Mouse (Mus musculus): ENCODE results near the gene Usp50. TPM values are rescaled to one million over a fixed set of nuclear protein-coding genes. Genes with fewer than 3 reads are reported as not detected.

The Usp50 gene
- total RNA-seq, 2 experiments from 2014 or later = not detected

GRCm38 (mm10) chr2:126759351-126759750 lies 23.9 kb downstream of the Usp50 start:
- DNase-seq = no peak
- intact Hi-C loops (cut with DNase I) = no loop called here

- DNase-seq = no peak
- intact Hi-C loops (cut with DNase I) = no loop called here
Observed at GRCm38 (mm10) chr2:126755664-126756063, 27.6 kb downstream of the Usp50 start.

- no peak for DNase-seq
- intact Hi-C loops (cut with DNase I) = no loop called here
Observed at GRCm38 (mm10) chr2:126743389-126743788, 39.9 kb downstream of the Usp50 start.

GRCm38 (mm10) chr2:126740314-126740713 lies 43.0 kb downstream of the Usp50 start:
- intact Hi-C loops (cut with DNase I) = no loop called here
- no peak for DNase-seq

- intact Hi-C loops (cut with DNase I) = no loop called here
- DNase-seq = no peak
Observed at GRCm38 (mm10) chr2:126735339-126736073, 47.8 kb downstream of the Usp50 start.

GRCm38 (mm10) chr2:126730502-126730901 lies 52.8 kb downstream of the Usp50 start:
- no peak for DNase-seq
- intact Hi-C loops (cut with DNase I) = no loop called here

- intact Hi-C loops (cut with DNase I) = no loop called here
- no peak for DNase-seq
Observed at GRCm38 (mm10) chr2:126729207-126729606, 54.1 kb downstream of the Usp50 start.

GRCm38 (mm10) chr2:126712950-126713349 lies 70.3 kb downstream of the Usp50 start:
- DNase-seq = no peak
- intact Hi-C loops (cut with DNase I) = no loop called here

GRCm38 (mm10) chr2:126712526-126712925 lies 70.7 kb downstream of the Usp50 start:
- intact Hi-C loops (cut with DNase I) = no loop called here
- DNase-seq = no peak

GRCm38 (mm10) chr2:126708361-126708760 lies 74.9 kb downstream of the Usp50 start:
- no peak for DNase-seq
- intact Hi-C loops (cut with DNase I) = loop anchor here (5.0 kb wide), 1 partner anchor 116 kb away; no protein-coding TSS in a partner anchor

- intact Hi-C loops (cut with DNase I) = loop anchor here (1.0 to 5.0 kb wide), 2 partner anchors 32 to 115 kb away; no protein-coding TSS in a partner anchor
- DNase-seq = no peak
Observed at GRCm38 (mm10) chr2:126707438-126707779, 75.9 kb downstream of the Usp50 start.

GRCm38 (mm10) chr2:126706759-126707437 lies 76.4 kb downstream of the Usp50 start, which contains the start of gene Usp8:
TSS of gene Usp8 (plus strand) at chr2:126707328.
- peak; percentile 98 for DNase-seq
- intact Hi-C loops (cut with DNase I) = loop anchor here (1.0 to 5.0 kb wide), 2 partner anchors 32 to 115 kb away; no protein-coding TSS in a partner anchor

GRCm38 (mm10) chr2:126695285-126695684 lies 88.0 kb downstream of the Usp50 start:
- DNase-seq = no peak
- intact Hi-C loops (cut with DNase I) = no loop called here

GRCm38 (mm10) chr2:126691290-126691689 lies 92.0 kb downstream of the Usp50 start:
- intact Hi-C loops (cut with DNase I) = no loop called here
- no peak for DNase-seq

- intact Hi-C loops (cut with DNase I) = no loop called here
- no peak for DNase-seq
Observed at GRCm38 (mm10) chr2:126682937-126683336, 100.3 kb downstream of the Usp50 start.

GRCm38 (mm10) chr2:126682333-126682732 lies 100.9 kb downstream of the Usp50 start:
- intact Hi-C loops (cut with DNase I) = no loop called here
- peak; percentile 13 to 28 for DNase-seq

- intact Hi-C loops (cut with DNase I) = no loop called here
- DNase-seq = no peak
Observed at GRCm38 (mm10) chr2:126677366-126677765, 105.9 kb downstream of the Usp50 start.

- no peak for DNase-seq
- intact Hi-C loops (cut with DNase I) = no loop called here
Observed at GRCm38 (mm10) chr2:126676122-126676515, 107.2 kb downstream of the Usp50 start, which contains the start of gene Gabpb1. TSS of gene Gabpb1 (minus strand) at chr2:126676337.

GRCm38 (mm10) chr2:126675169-126676121 lies 107.8 kb downstream of the Usp50 start:
- intact Hi-C loops (cut with DNase I) = loop anchor here (1.0 kb wide), 1 partner anchor 32 kb away; the partner anchor contains the start of gene Usp8
- peak; percentile 86 to 95 for DNase-seq

- peak in 1 of 2 experiments; percentile 50 for DNase-seq
- intact Hi-C loops (cut with DNase I) = loop anchor here (1.0 kb wide), 1 partner anchor 33 kb away; the partner anchor contains the start of gene Usp8
Observed at GRCm38 (mm10) chr2:126674441-126675168, 108.7 kb downstream of the Usp50 start.

Measured in heart, postnatal 36 days (tissue).